Mouse (Mus musculus) thymus, adult 2 months (tissue): ENCODE data around the gene Abcg8. TPM values are rescaled to one million over a fixed set of nuclear protein-coding genes. Genes with fewer than 3 reads are reported as not detected.

Source experiments
- DNase-seq: peaks from one replicate; pipeline ENCODE4 v3.0.0; 2021
- H3K27ac ChIP-seq: fragments of 200-500 bp; 2 replicates; pipeline ENCODE4 v1.5.1; 2012; ENCODE audit warnings: low read length, control low read depth; ENCODE audit not compliant: control insufficient read depth, insufficient read depth
- H3K27me3 ChIP-seq: fragments of 200-500 bp; 2 replicates; pipeline ENCODE4 v1.6.1; 2012; ENCODE audit warnings: mild to moderate bottlenecking, low read length, moderate library complexity, mixed read lengths; ENCODE audit not compliant: control insufficient read depth, insufficient read depth
- H3K36me3 ChIP-seq: fragments of 200-500 bp; 2 replicates; pipeline ENCODE4 v1.6.1; 2012; ENCODE audit warnings: mild to moderate bottlenecking, low read length, moderate library complexity; ENCODE audit not compliant: control insufficient read depth, insufficient read depth
- H3K4me1 ChIP-seq: fragments of 200-500 bp; replicated peaks from 2 replicates; pipeline ENCODE4 v1.6.1; 2012; ENCODE audit warnings: low read length; ENCODE audit not compliant: control insufficient read depth, insufficient read depth
- H3K4me3 ChIP-seq: fragments of 200-500 bp; 2 replicates; pipeline ENCODE4 v1.5.1; 2012; ENCODE audit warnings: mild to moderate bottlenecking, low read length, control low read depth, moderate library complexity; ENCODE audit not compliant: control insufficient read depth, insufficient read depth
- CTCF ChIP-seq: fragments of 200-500 bp; IDR thresholded peaks from 2 replicates; pipeline ENCODE4 v1.5.1; 2012; ENCODE audit warnings: mild to moderate bottlenecking, control low read depth, low read length, moderate library complexity, borderline replicate concordance; ENCODE audit not compliant: control insufficient read depth, poor library complexity, insufficient read depth; ENCODE audit errors: extremely low read depth
- POLR2A ChIP-seq: fragments of 200-500 bp; IDR thresholded peaks from 2 replicates; pipeline ENCODE4 v1.6.1; 2012; ENCODE audit warnings: mild to moderate bottlenecking, low read length, control low read depth, moderate library complexity; ENCODE audit not compliant: control insufficient read depth, poor library complexity, insufficient read depth; ENCODE audit errors: extremely low read depth
- WGBS: fragments of 180-500 bp; shearing (Covaris S2); methylation state at CpG from one replicate; pipeline ENCODE4 v1.1.7; 2018; 5-methylcytosine and 5-hydroxymethylcytosine counted together
- polyA plus RNA-seq: library from polyadenylated mRNA; depleted of rRNA; stranded (reverse); fragments of >200 nt; gene quantifications from 2 replicates; pipeline ENCODE4 v1.2.3, GENCODE M21; 2012

The Abcg8 gene
- polyA plus RNA-seq, 1 experiment = 0.65 TPM

DNA sequence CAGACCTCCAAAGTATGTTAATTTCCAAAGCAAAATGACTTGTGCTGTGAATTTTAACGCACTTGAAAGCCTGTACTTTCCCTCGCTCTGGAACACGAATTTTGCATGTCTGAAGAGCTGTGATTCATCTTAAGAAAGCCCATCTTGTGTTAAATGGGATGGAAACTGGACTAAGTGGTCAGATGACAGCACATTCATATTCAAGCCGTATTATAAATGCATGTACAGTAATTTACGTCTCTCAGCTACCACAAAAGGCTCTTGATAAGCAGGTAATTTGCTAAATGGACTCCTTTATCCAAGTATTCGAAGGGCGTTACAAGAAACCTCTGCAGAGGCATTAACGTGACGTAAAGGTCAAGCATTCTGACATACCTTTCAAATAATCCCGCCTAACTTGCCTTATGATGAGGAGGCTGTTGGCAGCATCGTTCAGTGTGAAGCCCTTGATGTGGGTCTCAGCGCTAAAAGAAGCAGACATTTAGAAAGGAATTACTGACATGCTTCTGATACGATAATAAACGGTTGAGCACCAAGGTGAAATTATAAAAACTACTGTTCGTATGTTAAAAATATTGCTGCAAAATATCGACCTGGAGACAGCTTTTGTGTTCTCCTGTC, 40.3 kb downstream of the Abcg8 start:
- Histone ChIP-seq H3K36me3 (peaks cover 3% of the 10 kb centered on the region; the same call in 1 of the 2 replicates), H3K27me3 (no peaks in the 10 kb centered on the region), H3K27ac (no peak overlapping the region), H3K4me1 (no peaks in the 10 kb centered on the region), H3K4me3 (no peak overlapping the region)
- no peak for DNase-seq
- no peak for TF ChIP-seq POLR2A
- no peak for TF ChIP-seq CTCF
- WGBS = 95% methylated on average over 16 of the region's 16 CpGs

DNA sequence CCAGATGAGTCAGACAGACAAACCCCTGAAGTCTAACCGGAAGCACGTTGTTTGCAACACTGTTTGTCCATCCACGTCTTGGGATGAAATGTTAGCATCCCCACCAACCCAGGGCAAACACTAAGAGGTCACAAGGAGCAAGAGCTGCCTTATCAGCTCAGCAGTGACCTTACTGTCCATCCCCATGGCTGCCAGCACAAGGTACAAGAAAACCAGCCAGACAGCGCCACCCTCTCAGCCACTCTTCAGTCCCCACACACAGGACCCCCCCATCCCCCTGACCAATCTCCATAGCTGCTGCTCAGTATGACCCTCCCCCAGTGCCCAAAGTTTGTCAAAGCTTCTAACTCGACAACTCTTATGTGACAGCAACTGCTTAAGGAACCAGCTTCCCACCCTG, 41.3 kb downstream of the Abcg8 start:
- Histone ChIP-seq H3K27me3 (no peaks in the 10 kb centered on the region), H3K27ac (no peak overlapping the region), H3K4me1 (no peaks in the 10 kb centered on the region), H3K4me3 (no peak overlapping the region), H3K36me3 (peaks cover 14% of the 10 kb centered on the region; the same call in 1 of the 2 replicates)
- 95% methylated on average over 5 of the region's 5 CpGs for WGBS
- TF ChIP-seq POLR2A (no peak), CTCF (no peak)
- no peak for DNase-seq

DNA sequence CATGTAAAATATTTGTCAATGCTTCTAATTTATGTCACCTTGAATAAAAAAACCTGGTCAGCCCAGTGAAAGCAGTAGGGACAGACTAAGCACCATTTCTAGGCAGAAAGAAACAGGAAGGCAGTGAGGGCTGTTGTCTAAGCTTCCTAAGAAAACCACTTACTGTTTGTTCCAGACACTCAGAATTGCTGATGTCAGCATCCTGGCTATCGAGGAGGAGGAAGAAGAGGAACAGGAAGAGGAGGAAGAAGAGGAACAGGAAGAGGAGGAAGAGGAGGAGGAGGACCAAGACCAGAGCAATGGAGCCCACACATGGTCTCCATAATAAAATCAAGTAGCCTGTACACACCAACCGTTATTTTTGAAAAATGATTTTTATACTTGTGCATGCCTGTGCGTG, 43.0 kb downstream of the Abcg8 start:
- Histone ChIP-seq H3K27ac (no peak overlapping the region), H3K4me1 (no peaks in the 10 kb centered on the region), H3K4me3 (no peak overlapping the region), H3K27me3 (no peaks in the 10 kb centered on the region), H3K36me3 (peaks cover 15% of the 10 kb centered on the region; the same call in 1 of the 2 replicates)
- DNase-seq = no peak
- no peak for TF ChIP-seq POLR2A
- no peak for TF ChIP-seq CTCF
- WGBS = 69% methylated on average over 3 of the region's 3 CpGs

DNA sequence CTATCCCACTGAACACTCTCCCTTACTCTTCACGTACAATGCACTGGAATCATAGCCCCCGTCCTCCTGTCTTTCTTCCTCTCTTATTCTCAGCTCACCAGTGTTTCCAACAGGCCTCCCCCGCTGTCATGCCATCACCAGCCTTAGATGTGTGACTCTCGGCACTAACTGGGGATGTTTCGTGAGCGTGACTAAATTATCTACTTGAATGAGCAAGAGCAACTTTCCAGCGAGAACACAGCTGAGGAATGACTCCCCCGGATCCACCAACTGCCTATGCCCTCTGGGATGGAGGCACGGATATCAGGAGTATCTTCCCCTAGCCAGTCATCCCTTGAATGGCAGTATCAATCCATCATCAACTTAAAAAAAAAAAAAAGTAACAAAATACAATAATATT, 47.9 kb downstream of the Abcg8 start:
- TF ChIP-seq CTCF (no peak), POLR2A (no peak)
- H3K27me3 ChIP-seq = no peaks in the 10 kb centered on the region
- WGBS = 98% methylated on average over 9 of the region's 9 CpGs
- H3K27ac ChIP-seq = no peak overlapping the region
- no peak overlapping the region for H3K4me3 ChIP-seq
- no peak for DNase-seq
- H3K36me3 ChIP-seq = peaks cover 32% of the 10 kb centered on the region; the same call in 1 of the 2 replicates
- H3K4me1 ChIP-seq = no peaks in the 10 kb centered on the region

DNA sequence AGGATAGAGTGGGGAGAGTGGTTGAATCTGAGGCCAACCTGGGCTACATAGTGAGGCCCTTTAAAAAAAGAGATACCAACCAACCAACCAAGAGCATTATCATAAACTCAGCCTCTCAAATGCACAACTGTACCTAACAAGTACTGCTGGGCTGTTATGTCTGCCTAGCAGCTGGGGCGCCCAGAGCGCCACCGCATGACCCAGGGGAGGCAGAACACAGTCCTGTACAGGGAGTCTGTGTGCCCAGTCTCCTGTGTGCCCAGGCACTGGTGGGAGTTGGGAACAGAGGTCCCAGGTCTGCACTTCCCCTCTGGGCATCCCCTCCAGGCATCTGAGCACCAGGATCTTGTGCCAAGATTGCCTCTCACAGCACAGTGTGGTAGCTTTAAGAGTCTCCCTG, 49.1 kb downstream of the Abcg8 start:
- Histone ChIP-seq H3K27me3 (no peaks in the 10 kb centered on the region), H3K4me1 (no peaks in the 10 kb centered on the region), H3K27ac (no peak overlapping the region), H3K36me3 (peaks cover 33% of the 10 kb centered on the region; the same call in 1 of the 2 replicates), H3K4me3 (no peak overlapping the region)
- no peak for DNase-seq
- WGBS = 97% methylated on average over 3 of the region's 3 CpGs
- no peak for TF ChIP-seq CTCF

DNA sequence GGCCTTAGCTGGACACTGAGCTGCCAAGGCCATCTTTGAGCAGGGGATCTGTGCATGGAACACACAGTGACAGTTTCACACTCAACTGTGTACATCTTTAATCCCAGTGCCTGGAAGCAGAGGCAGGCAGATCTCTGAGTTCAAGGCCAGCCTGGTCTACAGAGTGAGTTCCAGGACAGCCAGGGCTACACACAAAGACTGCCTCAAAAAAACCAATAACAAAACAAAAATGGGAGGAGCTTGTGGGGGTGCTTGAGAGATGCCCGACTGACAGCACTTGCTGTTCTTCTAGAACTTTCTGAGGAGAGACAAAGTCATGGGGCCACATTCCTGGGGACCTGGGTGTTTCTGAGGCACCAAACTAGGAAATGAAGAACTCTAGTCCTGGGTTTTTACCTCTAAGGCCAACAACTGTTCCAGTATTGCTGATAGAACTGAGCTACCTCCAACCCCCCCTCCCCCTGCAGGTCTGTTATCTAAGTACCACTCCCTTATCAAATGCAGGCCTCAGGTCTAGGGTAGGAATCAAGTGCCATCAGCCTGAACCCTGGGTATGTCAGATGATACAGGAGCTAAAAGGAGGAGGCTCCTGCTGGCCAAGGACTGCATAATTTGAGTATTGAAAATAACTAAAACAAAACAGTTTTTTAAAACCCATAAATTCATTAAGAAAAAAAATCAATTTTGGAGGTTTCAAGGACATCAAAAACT, 52.3 kb downstream of the Abcg8 start:
- no peak for DNase-seq
- no peaks in the 10 kb centered on the region for H3K4me1 ChIP-seq
- WGBS = 93% methylated on average over 1 of the region's 1 CpGs
- no peaks in the 10 kb centered on the region for H3K27me3 ChIP-seq
- no peak overlapping the region for H3K4me3 ChIP-seq
- peaks cover 19% of the 10 kb centered on the region; the same call in 1 of the 2 replicates for H3K36me3 ChIP-seq
- TF ChIP-seq POLR2A (no peak), CTCF (no peak)
- H3K27ac ChIP-seq = no peak overlapping the region

DNA sequence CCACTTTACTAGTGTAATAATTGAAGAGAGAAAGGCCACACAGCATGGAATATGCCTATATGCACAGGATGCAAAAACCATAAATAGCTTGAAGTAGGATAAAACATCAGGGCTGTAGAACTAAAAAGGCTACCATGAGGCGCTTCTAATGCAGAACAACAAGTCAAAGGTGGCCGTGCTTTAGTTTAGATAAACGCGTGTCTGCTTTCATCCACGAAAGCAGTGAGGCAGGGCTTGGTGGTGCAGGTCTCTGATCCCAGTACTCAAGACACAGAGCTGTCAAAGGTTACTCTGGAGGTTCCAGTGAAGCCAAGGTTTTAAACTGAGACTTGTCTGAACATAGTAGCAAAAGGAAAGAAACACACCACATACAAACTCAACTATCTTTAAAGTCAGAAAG, 53.0 kb downstream of the Abcg8 start:
- 96% methylated on average over 5 of the region's 5 CpGs for WGBS
- Histone ChIP-seq H3K36me3 (peaks cover 18% of the 10 kb centered on the region; the same call in 1 of the 2 replicates), H3K27me3 (no peaks in the 10 kb centered on the region), H3K27ac (no peak overlapping the region), H3K4me1 (no peaks in the 10 kb centered on the region), H3K4me3 (no peak overlapping the region)
- TF ChIP-seq CTCF (no peak), POLR2A (no peak)
- no peak for DNase-seq
